Mouse (Mus musculus) neural tube, embryonic 13.5 days (tissue): ENCODE measurements around the gene Nlrx1. TPM values are rescaled to one million over a fixed set of nuclear protein-coding genes. Genes with fewer than 3 reads are reported as not detected.

Source experiments
- ATAC-seq: fragments of 200-750 bp; cut with Nextera tagmentation; 2 replicates; pipeline ENCODE4 v1.8.0; 2017; ENCODE audit warnings: low read depth, mild to moderate bottlenecking, moderate TSS enrichment, moderate library complexity
- H3K27ac ChIP-seq: fragments of 300-500 bp; sonication (generic); replicated peaks from 2 replicates; pipeline ENCODE4 v1.5.1; 2015; ENCODE audit warnings: moderate library complexity, mild to moderate bottlenecking, inconsistent platforms
- H3K27me3 ChIP-seq: fragments of 300-500 bp; sonication (generic); 2 replicates; pipeline ENCODE4 v1.6.1; 2015; ENCODE audit warnings: mild to moderate bottlenecking, inconsistent platforms
- H3K36me3 ChIP-seq: fragments of 300-500 bp; sonication (generic); 2 replicates; pipeline ENCODE4 v1.6.1; 2015; ENCODE audit warnings: mild to moderate bottlenecking, inconsistent platforms
- H3K4me1 ChIP-seq: fragments of 300-500 bp; sonication (generic); replicated peaks from 2 replicates; pipeline ENCODE4 v1.6.1; 2015; ENCODE audit warnings: inconsistent platforms
- H3K4me2 ChIP-seq: fragments of 300-500 bp; sonication (generic); 2 replicates; pipeline ENCODE4 v1.6.1; 2015; ENCODE audit warnings: inconsistent platforms, mild to moderate bottlenecking, moderate library complexity
- H3K4me3 ChIP-seq: fragments of 300-500 bp; sonication (generic); 2 replicates; pipeline ENCODE4 v1.5.1; 2015; ENCODE audit warnings: mild to moderate bottlenecking, inconsistent platforms
- H3K9ac ChIP-seq: fragments of 300-500 bp; sonication (generic); 2 replicates; pipeline ENCODE4 v1.6.1; 2015; ENCODE audit warnings: moderate library complexity, mild to moderate bottlenecking, inconsistent platforms
- H3K9me3 ChIP-seq: fragments of 300-500 bp; sonication (generic); 2 replicates; pipeline ENCODE4 v1.6.1; 2016; ENCODE audit warnings: inconsistent platforms
- WGBS: fragments of 180-500 bp; shearing (Covaris S2); methylation state at CpG from one replicate; pipeline ENCODE4 v1.1.7; 2015; 5-methylcytosine and 5-hydroxymethylcytosine counted together
- polyA plus RNA-seq: library from polyadenylated mRNA; unstranded; fragments of >200 nt; fragmentation: Nextera tagmentation; extraction: Ambion mirVana; gene quantifications from 2 replicates; pipeline ENCODE4 v1.2.1, GENCODE M21; 2015

Nlrx1 gene
- polyA plus RNA-seq, 1 experiment from 2014 or later = 4.5 TPM

GRCm38 (mm10) chr9:44267319-44268026 is 926 bp downstream of the Nlrx1 start:
- Histone ChIP-seq H3K9ac (peak overlapping the region; percentile 72), H3K36me3 (no peaks in the 10 kb centered on the region), H3K4me3 (peak overlapping the region; percentile 39), H3K4me2 (peak overlapping the region; percentile 59), H3K27ac (peak overlapping the region; percentile 63), H3K4me1 (peaks cover 30% of the 10 kb centered on the region), H3K9me3 (no peaks in the 10 kb centered on the region), H3K27me3 (no peaks in the 10 kb centered on the region)
- peak; percentile 48; the same call in 1 of the 2 replicates for ATAC-seq
- WGBS = 10% methylated on average over 23 of the region's 23 CpGs

GRCm38 (mm10) chr9:44266478-44267226 is 1.7 kb downstream of the Nlrx1 start:
- peak overlapping the region; percentile 72 for H3K9ac ChIP-seq
- ATAC-seq = no peak
- H3K27me3 ChIP-seq = no peaks in the 10 kb centered on the region
- peak overlapping the region; percentile 63 for H3K27ac ChIP-seq
- 0 out of 2 replicates have a peak overlapping the region, but pooled peaks have one; percentile 59 for H3K4me2 ChIP-seq
- WGBS = 48% methylated on average over 8 of the region's 8 CpGs
- no peaks in the 10 kb centered on the region for H3K36me3 ChIP-seq
- no peaks in the 10 kb centered on the region for H3K9me3 ChIP-seq
- H3K4me1 ChIP-seq = peaks cover 30% of the 10 kb centered on the region
- no peak overlapping the region for H3K4me3 ChIP-seq

- Histone ChIP-seq H3K4me1 (peaks cover 12% of the 10 kb centered on the region; the same call in 1 of the 2 replicates), H3K9ac (no peak overlapping the region), H3K9me3 (no peaks in the 10 kb centered on the region), H3K36me3 (no peaks in the 10 kb centered on the region), H3K4me2 (no peak overlapping the region), H3K27ac (no peak overlapping the region), H3K4me3 (no peak overlapping the region), H3K27me3 (no peaks in the 10 kb centered on the region)
- no peak for ATAC-seq
- WGBS = 80% methylated on average over 14 of the region's 14 CpGs
Measured at GRCm38 (mm10) chr9:44261388-44261787, 7.0 kb downstream of the Nlrx1 start.

- Histone ChIP-seq H3K4me1 (peaks cover 24% of the 10 kb centered on the region), H3K9me3 (no peaks in the 10 kb centered on the region), H3K27me3 (no peaks in the 10 kb centered on the region), H3K36me3 (no peaks in the 10 kb centered on the region), H3K4me2 (no peak overlapping the region), H3K27ac (no peak overlapping the region), H3K4me3 (no peak overlapping the region), H3K9ac (no peak overlapping the region)
- WGBS = 77% methylated on average over 10 of the region's 10 CpGs
- ATAC-seq = no peak
Measured at GRCm38 (mm10) chr9:44259014-44259413, 9.4 kb downstream of the Nlrx1 start.

GRCm38 (mm10) chr9:44256213-44256612 is 12.2 kb downstream of the Nlrx1 start:
- no peaks in the 10 kb centered on the region for H3K36me3 ChIP-seq
- ATAC-seq = no peak
- H3K9me3 ChIP-seq = no peaks in the 10 kb centered on the region
- no peaks in the 10 kb centered on the region for H3K27me3 ChIP-seq
- no peak overlapping the region for H3K27ac ChIP-seq
- H3K4me3 ChIP-seq = no peak overlapping the region
- peaks cover 38% of the 10 kb centered on the region for H3K4me1 ChIP-seq
- H3K9ac ChIP-seq = no peak overlapping the region
- 78% methylated on average over 8 of the region's 8 CpGs for WGBS
- no peak overlapping the region for H3K4me2 ChIP-seq

DNA sequence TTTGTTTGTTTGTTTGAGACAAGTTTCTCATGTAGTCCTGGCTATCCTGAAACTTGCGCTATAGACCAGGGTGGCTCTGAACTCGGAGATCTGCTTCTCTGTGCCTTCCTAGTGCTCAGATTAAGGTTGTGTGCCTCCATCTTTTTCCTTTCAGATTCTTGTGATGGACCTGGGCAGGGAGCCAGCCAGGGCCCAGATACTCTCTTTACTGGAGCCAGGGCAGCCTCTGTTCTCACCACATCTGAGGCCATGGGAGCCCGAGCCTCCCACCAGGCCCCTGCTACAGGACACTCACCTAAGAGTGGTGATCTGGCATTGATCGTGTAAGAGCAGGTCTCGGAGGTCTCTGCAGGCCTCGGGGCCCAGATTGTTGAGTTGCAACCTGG is 13.3 kb downstream of the Nlrx1 start:
- Histone ChIP-seq H3K36me3 (no peaks in the 10 kb centered on the region), H3K9ac (no peak overlapping the region), H3K4me3 (no peak overlapping the region), H3K4me1 (peaks cover 44% of the 10 kb centered on the region), H3K27me3 (no peaks in the 10 kb centered on the region), H3K4me2 (peak overlapping the region; percentile 9; the same call in 1 of the 2 replicates), H3K9me3 (no peaks in the 10 kb centered on the region), H3K27ac (peak overlapping the region; percentile 82)
- ATAC-seq = peak; percentile 64
- WGBS = 56% methylated on average over 6 of the region's 6 CpGs

DNA sequence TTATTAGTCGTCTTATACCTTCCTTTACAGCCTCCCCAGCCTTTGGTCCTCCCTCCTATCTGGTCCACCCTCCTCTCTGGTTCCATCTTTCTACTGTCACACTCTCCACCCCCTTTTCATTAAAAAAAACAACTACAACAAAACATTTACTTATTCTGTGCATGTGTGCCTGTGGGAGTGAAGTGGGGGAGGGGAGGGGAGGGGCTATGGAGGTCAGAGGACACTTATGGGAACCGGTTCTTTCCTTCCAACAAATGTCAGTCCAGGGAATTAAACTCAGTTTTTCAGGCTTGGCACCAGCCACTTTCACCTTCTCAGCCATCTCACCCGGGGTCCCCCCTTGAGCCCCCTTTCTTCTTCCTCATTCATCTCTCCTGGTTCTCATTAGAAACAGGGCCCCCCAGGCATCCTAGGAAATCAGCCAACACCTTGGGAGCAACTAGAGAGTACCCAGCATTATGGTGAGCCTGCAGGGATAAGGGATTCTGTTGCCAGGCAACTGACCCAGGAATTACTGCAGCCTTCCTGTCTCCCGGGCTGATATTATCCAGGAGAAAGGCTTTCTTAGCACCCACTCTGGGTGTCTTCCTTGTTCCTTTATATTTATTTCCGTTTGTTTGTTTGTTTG is 13.8 kb downstream of the Nlrx1 start:
- no peaks in the 10 kb centered on the region for H3K36me3 ChIP-seq
- no peaks in the 10 kb centered on the region for H3K9me3 ChIP-seq
- peak; percentile 81 for ATAC-seq
- peak overlapping the region; percentile 9; the same call in 1 of the 2 replicates for H3K4me2 ChIP-seq
- H3K9ac ChIP-seq = no peak overlapping the region
- peaks cover 49% of the 10 kb centered on the region for H3K4me1 ChIP-seq
- H3K4me3 ChIP-seq = no peak overlapping the region
- H3K27ac ChIP-seq = peak overlapping the region; percentile 82
- WGBS = 5% methylated on average over 5 of the region's 5 CpGs
- no peaks in the 10 kb centered on the region for H3K27me3 ChIP-seq

DNA sequence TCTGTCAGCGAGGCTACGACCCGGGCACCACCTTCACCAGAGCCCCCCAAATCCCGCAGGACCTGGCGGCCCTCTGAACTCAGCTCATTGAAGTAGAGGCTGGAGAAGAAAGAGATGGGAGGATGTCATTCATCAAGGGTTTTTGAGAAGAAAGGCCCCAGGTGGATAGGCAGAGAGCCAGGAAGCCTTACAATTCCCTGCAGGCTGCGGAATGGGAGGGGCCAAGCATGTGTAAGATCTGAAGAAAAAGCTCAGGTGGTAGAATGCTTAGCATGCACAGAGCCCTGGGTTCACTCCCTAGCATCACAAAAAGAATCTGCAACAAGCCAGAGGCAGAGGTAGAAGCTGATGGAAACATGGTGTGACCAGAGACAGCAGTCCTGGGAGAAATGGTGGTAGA is 15.0 kb downstream of the Nlrx1 start:
- 80% methylated on average over 6 of the region's 6 CpGs for whole genome bisulfite sequencing
- Histone ChIP-seq H3K4me2 (no peak overlapping the region), H3K36me3 (no peaks in the 10 kb centered on the region), H3K27ac (no peak overlapping the region), H3K4me1 (peaks cover 54% of the 10 kb centered on the region), H3K4me3 (no peak overlapping the region), H3K9ac (no peak overlapping the region), H3K27me3 (no peaks in the 10 kb centered on the region), H3K9me3 (no peaks in the 10 kb centered on the region)
- no peak for ATAC-seq

DNA sequence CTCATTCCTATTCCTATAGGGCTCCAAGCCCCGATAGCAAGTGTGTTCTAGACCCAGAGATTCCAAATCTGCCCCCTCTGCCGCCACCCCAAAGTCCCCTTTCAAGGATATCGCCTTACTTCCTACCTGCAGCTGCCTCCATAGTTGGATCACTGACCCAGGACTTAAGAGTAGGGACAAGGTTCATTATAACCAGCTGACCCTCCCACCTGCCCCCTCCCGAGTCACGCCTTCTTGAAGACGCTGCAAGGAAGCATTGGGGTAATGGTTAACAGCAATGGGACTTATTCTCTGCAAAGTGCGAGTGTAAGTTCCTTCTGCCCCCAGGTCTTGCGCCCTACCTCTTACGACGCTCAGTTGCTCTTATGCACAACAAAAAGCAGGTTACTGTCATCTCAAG is 17.1 kb downstream of the Nlrx1 start, which contains the start of gene Pdzd3:
TSS of gene Pdzd3 (minus strand) at position 158 of the 400 bp plus-strand sequence.
- Histone ChIP-seq H3K9me3 (no peaks in the 10 kb centered on the region), H3K4me3 (no peak within 1 kb of the TSS), H3K4me2 (no peak within 1 kb of the TSS), H3K36me3 (no peaks in the 10 kb centered on the region), H3K27me3 (no peaks in the 10 kb centered on the region), H3K9ac (no peak within 1 kb of the TSS), H3K4me1 (peaks cover 53% of the 10 kb centered on the region), H3K27ac (no peak within 1 kb of the TSS)
- WGBS = 82% methylated on average over 10 of the region's 10 CpGs
- no peak for ATAC-seq

GRCm38 (mm10) chr9:44250445-44250844 is 18.0 kb downstream of the Nlrx1 start:
- ATAC-seq = no peak
- H3K27ac ChIP-seq = no peak overlapping the region

GRCm38 (mm10) chr9:44249181-44250146 is 18.9 kb downstream of the Nlrx1 start:
- Histone ChIP-seq H3K9ac (0 out of 2 replicates have a peak overlapping the region, but pooled peaks have one; percentile 12), H3K4me2 (0 out of 2 replicates have a peak overlapping the region, but pooled peaks have one; percentile 14), H3K4me1 (peaks cover 35% of the 10 kb centered on the region), H3K27me3 (no peaks in the 10 kb centered on the region), H3K36me3 (no peaks in the 10 kb centered on the region), H3K9me3 (no peaks in the 10 kb centered on the region), H3K27ac (no peak overlapping the region), H3K4me3 (no peak overlapping the region)
- ATAC-seq = peak; percentile 57
- WGBS = 45% methylated on average over 26 of the region's 26 CpGs

More at GRCm38 (mm10) chr9:44250445-44250844, 18.0 kb downstream of the Nlrx1 start:
- Histone ChIP-seq H3K9me3 (no peaks in the 10 kb centered on the region), H3K9ac (no peak overlapping the region), H3K36me3 (no peaks in the 10 kb centered on the region), H3K4me2 (no peak overlapping the region), H3K27me3 (no peaks in the 10 kb centered on the region), H3K4me1 (peaks cover 44% of the 10 kb centered on the region), H3K4me3 (no peak overlapping the region)
- 47% methylated on average over 4 of the region's 4 CpGs for WGBS
